Mouse (Mus musculus) lung, embryonic 15.5 days (tissue): ENCODE measurements around the gene Tfap2b. TPM values are rescaled to one million over a fixed set of nuclear protein-coding genes. Genes with fewer than 3 reads are reported as not detected.

Experiments
- ATAC-seq: fragments of 200-750 bp; cut with Nextera tagmentation; 2 replicates; pipeline ENCODE4 v1.8.0; 2017; ENCODE audit warnings: moderate number of reproducible peaks, borderline replicate concordance; ENCODE audit not compliant: low FRiP score, low TSS enrichment; ENCODE audit errors: extremely low read depth
- H3K27ac ChIP-seq: fragments of 300-500 bp; sonication (generic); 2 replicates; pipeline ENCODE4 v1.5.1; 2015; ENCODE audit warnings: moderate library complexity, mild to moderate bottlenecking, inconsistent platforms
- H3K27me3 ChIP-seq: fragments of 300-500 bp; sonication (generic); 2 replicates; pipeline ENCODE4 v1.6.1; 2015; ENCODE audit warnings: inconsistent platforms
- H3K36me3 ChIP-seq: fragments of 300-500 bp; sonication (generic); 2 replicates; pipeline ENCODE4 v1.6.1; 2015; ENCODE audit warnings: inconsistent platforms
- H3K4me1 ChIP-seq: fragments of 300-500 bp; sonication (generic); 2 replicates; pipeline ENCODE4 v1.6.1; 2015; ENCODE audit warnings: inconsistent platforms
- H3K4me2 ChIP-seq: fragments of 300-500 bp; sonication (generic); 2 replicates; pipeline ENCODE4 v1.6.1; 2015; ENCODE audit warnings: inconsistent platforms, mild to moderate bottlenecking, moderate library complexity
- H3K4me3 ChIP-seq: fragments of 300-500 bp; sonication (generic); 2 replicates; pipeline ENCODE4 v1.5.1; 2015; ENCODE audit warnings: mild to moderate bottlenecking, inconsistent platforms
- H3K9ac ChIP-seq: fragments of 300-500 bp; sonication (generic); 2 replicates; pipeline ENCODE4 v1.6.1; 2015; ENCODE audit warnings: inconsistent platforms
- H3K9me3 ChIP-seq: fragments of 300-500 bp; sonication (generic); 2 replicates; pipeline ENCODE4 v1.6.1; 2016; ENCODE audit warnings: inconsistent platforms
- WGBS: fragments of 180-500 bp; shearing (Covaris S2); methylation state at CpG from one replicate; pipeline ENCODE4 v1.1.7; 2015; 5-methylcytosine and 5-hydroxymethylcytosine counted together
- polyA plus RNA-seq: library from polyadenylated mRNA; unstranded; fragments of >200 nt; fragmentation: Nextera tagmentation; extraction: Ambion mirVana; gene quantifications from 2 replicates; pipeline ENCODE4 v1.2.1, GENCODE M21; 2015

Gene Tfap2b
- polyA plus RNA-seq, 1 experiment from 2014 or later, result 0.67 TPM

DNA sequence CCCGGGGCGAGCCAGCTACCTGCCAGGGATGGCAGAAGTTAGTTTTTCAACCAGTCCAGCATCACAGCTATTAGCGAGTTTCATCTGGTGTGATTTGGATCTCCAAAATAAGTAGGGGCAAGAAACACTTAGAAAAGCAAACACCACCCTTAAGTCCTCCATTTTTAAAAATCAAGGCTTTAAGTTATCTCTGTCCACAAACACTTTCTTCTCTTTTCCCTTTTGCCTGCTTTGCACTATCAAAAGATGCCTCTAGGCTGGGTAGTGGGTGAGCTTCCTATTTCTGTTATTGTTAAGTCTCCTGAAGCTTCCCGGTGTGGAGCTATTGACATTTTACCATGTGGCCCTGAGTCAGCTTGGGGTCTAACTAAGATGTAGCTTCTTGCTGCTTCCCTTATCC, 4.5 kb downstream of the Tfap2b start:
- peaks cover 10% of the 10 kb centered on the region; the same call in 1 of the 2 replicates for H3K4me1 ChIP-seq
- ATAC-seq, result no peak
- H3K27ac ChIP-seq, result no peak overlapping the region
- no peaks in the 10 kb centered on the region for H3K9me3 ChIP-seq
- H3K9ac ChIP-seq, result no peak overlapping the region
- no peaks in the 10 kb centered on the region for H3K36me3 ChIP-seq
- under 1% methylated on average over 4 of the region's 4 CpGs for WGBS
- H3K27me3 ChIP-seq, result peaks cover 95% of the 10 kb centered on the region
- no peak overlapping the region for H3K4me3 ChIP-seq
- no peak overlapping the region for H3K4me2 ChIP-seq

DNA sequence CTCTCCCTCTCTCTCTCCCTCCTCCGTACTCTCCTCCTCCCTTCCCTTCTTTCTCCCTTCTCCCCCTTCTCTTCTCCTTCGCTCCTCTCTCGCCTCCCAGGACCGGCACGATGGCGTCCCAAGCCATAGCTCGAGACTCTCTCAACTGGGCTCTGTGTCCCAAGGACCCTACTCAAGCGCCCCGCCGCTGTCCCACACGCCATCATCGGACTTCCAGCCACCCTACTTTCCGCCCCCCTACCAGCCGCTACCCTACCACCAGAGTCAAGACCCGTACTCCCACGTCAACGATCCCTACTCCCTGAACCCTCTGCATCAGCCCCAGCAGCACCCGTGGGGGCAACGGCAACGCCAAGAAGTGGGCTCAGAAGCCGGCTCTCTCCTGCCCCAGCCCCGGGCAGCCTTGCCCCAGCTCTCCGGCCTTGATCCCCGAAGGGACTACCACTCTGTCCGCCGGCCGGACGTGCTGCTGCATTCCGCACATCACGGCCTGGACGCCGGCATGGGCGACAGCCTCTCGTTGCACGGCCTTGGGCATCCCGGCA, 5.2 kb downstream of the Tfap2b start:
- Histone ChIP-seq H3K36me3 (no peaks in the 10 kb centered on the region), H3K9me3 (no peaks in the 10 kb centered on the region), H3K9ac (no peak overlapping the region), H3K4me3 (no peak overlapping the region), H3K4me1 (peaks cover 10% of the 10 kb centered on the region; the same call in 1 of the 2 replicates), H3K27ac (no peak overlapping the region), H3K27me3 (peaks cover 95% of the 10 kb centered on the region), H3K4me2 (no peak overlapping the region)
- ATAC-seq, result 0 out of 2 replicates have a peak, but pooled peaks have one; percentile 23
- 2% methylated on average over 36 of the region's 36 CpGs for WGBS

DNA sequence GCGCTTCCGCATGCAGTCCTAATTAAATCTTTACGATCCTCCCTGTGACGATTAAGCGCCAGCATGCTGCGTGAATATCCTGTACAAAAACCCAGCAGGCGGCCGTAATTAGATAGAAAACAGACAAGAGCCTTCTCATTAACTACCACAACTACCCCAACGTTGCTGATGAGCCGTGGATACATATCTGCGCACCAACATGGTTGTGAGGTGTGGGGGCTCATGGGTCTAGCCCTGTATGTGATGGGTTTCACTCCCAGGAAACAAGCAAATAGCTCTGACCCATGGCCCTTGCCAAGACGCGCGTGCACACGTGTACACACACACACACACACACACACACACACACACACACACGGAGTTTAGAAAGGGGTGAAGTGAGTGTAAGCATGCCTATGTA, 8.7 kb downstream of the Tfap2b start:
- H3K4me2 ChIP-seq, result no peak overlapping the region
- whole genome bisulfite sequencing, result 8% methylated on average over 16 of the region's 16 CpGs

DNA sequence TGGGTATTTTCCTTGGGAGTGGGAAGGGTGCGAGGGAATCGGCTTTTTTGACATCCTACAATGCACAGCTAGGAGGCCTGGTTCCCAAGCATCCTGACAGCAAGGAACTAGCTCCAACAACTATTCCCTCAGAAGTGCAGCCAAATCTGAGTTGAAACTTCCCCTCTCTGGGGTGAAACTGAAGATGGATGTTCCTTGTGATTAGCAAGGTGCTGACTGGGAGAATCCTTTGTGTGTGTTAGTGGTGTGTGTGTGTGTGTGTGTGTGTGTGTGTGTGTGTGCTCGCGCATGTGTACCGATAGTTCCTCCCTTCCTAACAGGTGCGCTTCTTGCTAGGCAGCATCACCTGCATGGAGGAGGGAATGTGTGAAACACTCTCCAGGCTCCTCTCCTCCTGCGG, 9.5 kb downstream of the Tfap2b start:
- Histone ChIP-seq H3K4me3 (no peak overlapping the region), H3K4me2 (no peak overlapping the region), H3K27me3 (peaks cover 93% of the 10 kb centered on the region), H3K9me3 (no peaks in the 10 kb centered on the region), H3K36me3 (no peaks in the 10 kb centered on the region), H3K27ac (no peak overlapping the region), H3K9ac (no peak overlapping the region), H3K4me1 (no peaks in the 10 kb centered on the region)
- 1% methylated on average over 7 of the region's 7 CpGs for WGBS
- ATAC-seq, result no peak

More for the DNA sequence above, 8.7 kb downstream of the Tfap2b start:
- no peaks in the 10 kb centered on the region for H3K4me1 ChIP-seq
- no peak overlapping the region for H3K27ac ChIP-seq
- no peak overlapping the region for H3K4me3 ChIP-seq
- H3K9ac ChIP-seq, result no peak overlapping the region
- no peaks in the 10 kb centered on the region for H3K36me3 ChIP-seq
- no peaks in the 10 kb centered on the region for H3K9me3 ChIP-seq
- ATAC-seq, result no peak
- peaks cover 93% of the 10 kb centered on the region for H3K27me3 ChIP-seq

DNA sequence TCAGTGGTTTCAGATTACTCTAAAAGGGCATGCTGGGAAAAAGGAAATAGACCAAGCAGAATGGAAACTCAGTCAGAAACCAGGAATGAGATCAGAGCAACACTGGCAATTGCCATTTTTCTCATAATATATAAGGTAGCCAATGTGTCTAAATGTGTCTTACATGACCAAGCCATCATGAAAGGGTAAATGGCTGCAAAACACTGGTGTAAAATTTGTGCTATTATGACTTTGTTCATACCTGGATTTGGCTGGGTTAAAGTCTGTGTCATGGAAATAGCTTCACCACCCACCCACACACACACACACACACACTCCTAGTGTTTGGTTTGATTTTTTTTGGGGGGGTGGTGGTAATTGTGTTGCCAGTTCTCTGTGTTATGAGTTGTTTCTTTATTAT, 10.7 kb downstream of the Tfap2b start:
- H3K4me1 ChIP-seq, result no peaks in the 10 kb centered on the region
- no peak overlapping the region for H3K27ac ChIP-seq
- H3K4me2 ChIP-seq, result no peak overlapping the region
- H3K9me3 ChIP-seq, result no peaks in the 10 kb centered on the region
- ATAC-seq, result no peak
- no peak overlapping the region for H3K9ac ChIP-seq
- H3K27me3 ChIP-seq, result peaks cover 92% of the 10 kb centered on the region
- no peaks in the 10 kb centered on the region for H3K36me3 ChIP-seq
- H3K4me3 ChIP-seq, result no peak overlapping the region

DNA sequence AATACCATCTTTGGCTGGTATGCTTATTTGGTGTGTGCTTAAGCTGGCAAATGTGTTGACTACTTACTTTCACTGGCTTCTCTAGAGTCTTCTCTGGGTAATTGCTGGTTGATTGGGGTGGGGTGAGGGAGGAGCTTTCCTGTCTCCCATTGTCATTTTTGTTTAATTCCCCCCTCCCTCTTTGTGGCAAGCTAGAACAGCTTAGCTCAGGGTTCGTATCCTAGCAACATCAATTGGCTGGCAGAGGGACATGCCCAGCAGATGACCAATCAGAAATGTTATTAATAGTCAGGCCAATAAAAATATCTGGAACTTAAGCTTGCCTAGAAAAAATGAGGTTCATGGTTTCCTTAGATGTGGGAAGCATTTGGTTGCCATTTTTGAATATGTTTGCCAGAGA, 11.8 kb downstream of the Tfap2b start:
- Histone ChIP-seq H3K4me2 (no peak overlapping the region), H3K4me1 (no peaks in the 10 kb centered on the region), H3K9me3 (no peaks in the 10 kb centered on the region), H3K36me3 (no peaks in the 10 kb centered on the region), H3K27ac (no peak overlapping the region), H3K27me3 (peaks cover 92% of the 10 kb centered on the region), H3K4me3 (no peak overlapping the region), H3K9ac (no peak overlapping the region)
- 0% methylated on average over 1 of the region's 1 CpGs for WGBS
- ATAC-seq, result no peak

DNA sequence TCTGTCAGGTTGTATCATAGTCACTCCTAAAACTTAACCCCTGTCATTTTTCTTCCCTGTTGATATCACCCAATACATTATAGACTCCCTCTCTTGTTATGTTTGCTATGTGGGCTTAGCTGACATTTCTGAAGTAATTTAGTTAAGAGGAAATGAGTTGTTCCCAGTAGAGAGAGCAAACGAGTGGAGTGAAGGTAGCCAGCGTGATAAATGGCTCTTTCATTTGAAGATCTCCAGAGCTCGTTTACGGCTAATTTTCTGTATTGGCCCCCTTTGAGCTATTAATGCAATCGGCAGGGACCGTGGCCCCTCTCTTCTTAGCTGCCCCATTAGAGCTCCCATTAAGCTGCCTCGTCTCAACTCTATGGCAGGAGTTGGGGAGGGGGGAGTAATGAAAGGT, 12.9 kb downstream of the Tfap2b start:
- H3K4me2 ChIP-seq, result no peak overlapping the region
- WGBS, result 2% methylated on average over 7 of the region's 7 CpGs
- no peaks in the 10 kb centered on the region for H3K36me3 ChIP-seq
- H3K4me3 ChIP-seq, result no peak overlapping the region
- no peak overlapping the region for H3K27ac ChIP-seq
- no peaks in the 10 kb centered on the region for H3K4me1 ChIP-seq
- no peak overlapping the region for H3K9ac ChIP-seq
- no peaks in the 10 kb centered on the region for H3K9me3 ChIP-seq
- no peak for ATAC-seq
- peaks cover 92% of the 10 kb centered on the region for H3K27me3 ChIP-seq

DNA sequence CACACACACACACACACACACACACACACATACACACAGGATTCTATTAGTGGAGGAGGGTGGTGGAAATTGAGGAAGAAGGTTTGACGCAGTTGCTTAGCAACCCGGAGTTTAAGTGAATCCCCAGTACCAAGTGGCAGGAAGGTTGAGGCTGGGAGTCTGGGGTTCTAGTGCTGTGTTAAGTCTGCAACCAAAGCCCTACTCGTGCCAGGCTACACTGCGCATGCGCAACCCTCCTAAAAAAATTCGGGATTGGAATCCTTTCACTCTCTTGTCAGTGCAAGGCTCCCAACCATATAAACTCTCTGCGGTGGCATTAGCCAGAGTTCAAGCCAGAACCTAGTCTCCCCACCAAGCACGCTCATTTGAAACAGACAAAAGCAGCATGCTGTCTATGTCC, 18.0 kb downstream of the Tfap2b start:
- Histone ChIP-seq H3K27ac (no peak overlapping the region), H3K27me3 (peaks cover 93% of the 10 kb centered on the region), H3K9me3 (no peaks in the 10 kb centered on the region), H3K4me2 (no peak overlapping the region), H3K4me1 (no peaks in the 10 kb centered on the region), H3K36me3 (no peaks in the 10 kb centered on the region), H3K4me3 (no peak overlapping the region), H3K9ac (no peak overlapping the region)
- WGBS, result 2% methylated on average over 8 of the region's 8 CpGs
- ATAC-seq, result no peak

DNA sequence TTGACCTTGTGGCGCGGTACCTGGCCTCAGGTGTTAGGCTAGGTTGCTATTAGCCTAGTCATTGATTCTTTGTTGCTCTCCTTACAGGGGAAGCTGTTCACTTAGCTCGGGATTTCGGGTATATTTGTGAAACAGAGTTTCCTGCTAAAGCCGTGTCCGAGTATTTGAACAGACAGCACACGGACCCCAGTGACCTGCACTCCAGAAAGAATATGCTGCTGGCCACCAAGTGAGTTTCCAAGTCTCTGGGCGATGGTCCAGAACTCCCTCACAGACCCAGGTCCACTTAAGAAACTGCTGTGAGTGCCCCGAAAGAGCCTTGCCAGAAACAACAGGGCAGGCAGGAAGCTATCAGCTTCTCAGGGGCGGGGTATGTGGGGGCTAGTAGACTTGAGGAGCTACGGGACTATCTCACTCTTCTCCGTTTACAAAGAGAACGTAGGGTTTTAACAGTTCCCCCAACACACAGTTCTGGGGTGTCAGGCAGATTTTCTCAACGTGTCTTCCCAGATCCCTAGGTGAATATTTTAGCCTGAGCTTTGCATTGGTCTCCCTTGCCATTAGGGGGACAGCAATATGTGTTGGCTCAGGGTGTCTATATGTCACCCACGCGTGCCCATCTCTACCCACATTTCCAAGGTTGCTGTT, 22.3 kb downstream of the Tfap2b start:
- no peak overlapping the region for H3K4me3 ChIP-seq
- ATAC-seq, result no peak
- H3K36me3 ChIP-seq, result no peaks in the 10 kb centered on the region
- H3K9ac ChIP-seq, result no peak overlapping the region
- no peak overlapping the region for H3K4me2 ChIP-seq
- H3K9me3 ChIP-seq, result no peaks in the 10 kb centered on the region
- 2% methylated on average over 16 of the region's 16 CpGs for WGBS
- H3K27ac ChIP-seq, result no peak overlapping the region
- peaks cover 94% of the 10 kb centered on the region for H3K27me3 ChIP-seq
- no peaks in the 10 kb centered on the region for H3K4me1 ChIP-seq

DNA sequence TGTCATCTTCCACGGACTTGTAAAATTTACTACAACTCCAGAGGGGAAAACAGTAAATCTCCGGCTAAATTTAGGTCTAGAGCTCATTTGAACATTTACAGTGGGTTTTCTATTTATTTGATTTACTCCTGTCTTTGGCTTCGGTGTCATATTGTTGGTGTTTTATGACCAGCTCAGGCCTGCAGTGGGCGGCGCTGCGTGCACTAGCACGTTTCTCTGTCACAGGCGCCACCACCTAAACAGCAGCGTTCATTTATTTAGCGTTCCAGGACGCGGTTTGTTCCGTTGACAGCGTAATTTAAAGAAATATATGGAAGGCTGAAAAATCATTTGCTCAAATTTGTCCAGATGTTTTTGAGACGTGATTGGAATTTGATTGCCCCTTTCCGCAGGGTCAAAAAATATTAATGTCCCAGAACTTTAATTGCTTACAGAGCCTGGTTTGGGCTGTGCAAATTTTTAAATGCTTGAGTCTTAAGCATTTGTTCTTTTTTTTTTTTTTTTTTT, 22.9 kb downstream of the Tfap2b start:
- ATAC-seq, result no peak
- Histone ChIP-seq H3K27me3 (peaks cover 94% of the 10 kb centered on the region), H3K4me3 (no peak overlapping the region), H3K4me1 (no peaks in the 10 kb centered on the region), H3K27ac (no peak overlapping the region), H3K9me3 (no peaks in the 10 kb centered on the region), H3K4me2 (no peak overlapping the region), H3K36me3 (no peaks in the 10 kb centered on the region), H3K9ac (no peak overlapping the region)
- WGBS, result 3% methylated on average over 16 of the region's 16 CpGs

DNA sequence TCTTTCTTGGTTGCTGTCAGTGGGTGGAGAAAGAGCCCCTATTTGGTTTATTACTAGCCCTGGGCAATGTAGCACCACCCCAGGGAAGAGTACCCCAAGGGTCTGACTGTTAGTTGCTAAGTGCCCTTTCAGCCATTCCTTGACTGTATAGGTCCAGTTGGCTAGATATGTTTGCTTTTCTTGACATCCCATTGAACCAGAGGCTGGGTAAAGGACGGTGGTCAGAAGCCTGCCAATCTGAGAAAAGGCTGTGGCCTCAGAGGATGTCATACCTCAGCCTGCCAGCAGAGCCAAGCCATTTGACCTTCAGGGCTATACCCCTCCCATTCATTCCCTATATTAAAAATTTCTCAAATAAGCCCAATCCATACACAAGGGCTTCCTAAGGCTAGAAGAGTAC, 24.0 kb downstream of the Tfap2b start:
- H3K4me2 ChIP-seq, result no peak overlapping the region
- H3K9ac ChIP-seq, result no peak overlapping the region
- ATAC-seq, result no peak
- no peak overlapping the region for H3K27ac ChIP-seq
- H3K4me3 ChIP-seq, result no peak overlapping the region
- H3K27me3 ChIP-seq, result peaks cover 94% of the 10 kb centered on the region
- 0% methylated on average over 1 of the region's 1 CpGs for WGBS
- H3K36me3 ChIP-seq, result no peaks in the 10 kb centered on the region
- H3K4me1 ChIP-seq, result no peaks in the 10 kb centered on the region
- H3K9me3 ChIP-seq, result no peaks in the 10 kb centered on the region

DNA sequence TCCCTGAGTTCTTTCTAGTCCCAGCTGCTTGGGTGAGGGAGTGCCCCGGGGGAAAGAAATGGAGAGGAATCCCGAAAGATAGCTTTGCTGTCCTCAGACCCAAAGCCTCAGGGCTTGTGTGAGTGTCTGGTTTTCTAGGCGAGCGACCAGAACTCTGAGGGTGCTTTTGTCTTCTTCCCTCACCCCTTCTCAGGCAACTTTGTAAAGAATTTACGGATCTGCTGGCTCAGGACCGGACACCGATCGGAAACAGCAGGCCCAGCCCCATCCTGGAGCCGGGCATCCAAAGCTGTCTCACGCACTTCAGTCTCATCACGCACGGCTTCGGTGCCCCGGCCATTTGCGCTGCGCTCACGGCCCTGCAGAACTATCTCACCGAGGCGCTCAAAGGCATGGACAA, 25.1 kb downstream of the Tfap2b start:
- Histone ChIP-seq H3K9ac (no peak overlapping the region), H3K36me3 (no peaks in the 10 kb centered on the region), H3K27me3 (peaks cover 90% of the 10 kb centered on the region), H3K27ac (no peak overlapping the region), H3K4me1 (no peaks in the 10 kb centered on the region), H3K4me3 (no peak overlapping the region), H3K9me3 (no peaks in the 10 kb centered on the region), H3K4me2 (no peak overlapping the region)
- ATAC-seq, result no peak
- 3% methylated on average over 19 of the region's 19 CpGs for WGBS
